Mouse (Mus musculus): ENCODE results near the gene Hnrnpa3. TPM values are rescaled to one million over a fixed set of nuclear protein-coding genes. Genes with fewer than 3 reads are reported as not detected.
"Not testable (repeated sequence)": the region's sequence is repeated elsewhere in the genome, so short reads cannot be mapped to it uniquely, and the experiment has no call there.

Hnrnpa3 gene
- polyA plus RNA-seq, 1 experiment from 2014 or later: 389 TPM

DNA sequence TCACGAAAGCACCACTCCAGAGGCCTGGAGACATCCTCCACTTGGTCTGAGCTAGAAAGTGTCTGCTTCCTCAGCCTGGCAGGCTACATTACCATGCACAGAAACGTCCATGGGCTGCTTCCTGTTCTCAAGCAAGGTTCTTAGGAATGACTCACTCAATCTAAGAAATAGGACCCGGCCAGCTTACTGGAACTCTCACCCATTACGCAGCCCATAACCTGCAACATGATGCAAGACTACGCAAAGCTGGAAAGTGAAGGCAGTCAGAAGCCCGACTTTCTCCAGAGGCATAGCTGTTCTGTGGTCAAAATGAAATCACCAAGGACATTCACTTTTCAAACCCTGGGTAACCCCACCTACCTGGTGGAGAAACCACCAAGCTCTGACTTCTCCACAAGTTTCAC lies 26.4 kb downstream of the Hnrnpa3 start:
- WGBS: 73% methylated on average over 6 of the region's 6 CpGs
- no peak for ATAC-seq (ENCODE audit: insufficient number of reproducible peaks, insufficient read depth, low FRiP score, low TSS enrichment)
- Histone ChIP-seq H3K4me1 (peaks cover 18% of the 10 kb centered on the region), H3K36me3 (no peaks in the 10 kb centered on the region), H3K4me3 (no peak overlapping the region), H3K4me2 (replicated peaks) (no peak overlapping the region), H3K27me3 (no peaks in the 10 kb centered on the region), H3K27ac (no peak overlapping the region; the same call in 1 of the 2 replicates), H3K9ac (no peak overlapping the region), H3K9me3 (no peaks in the 10 kb centered on the region)

DNA sequence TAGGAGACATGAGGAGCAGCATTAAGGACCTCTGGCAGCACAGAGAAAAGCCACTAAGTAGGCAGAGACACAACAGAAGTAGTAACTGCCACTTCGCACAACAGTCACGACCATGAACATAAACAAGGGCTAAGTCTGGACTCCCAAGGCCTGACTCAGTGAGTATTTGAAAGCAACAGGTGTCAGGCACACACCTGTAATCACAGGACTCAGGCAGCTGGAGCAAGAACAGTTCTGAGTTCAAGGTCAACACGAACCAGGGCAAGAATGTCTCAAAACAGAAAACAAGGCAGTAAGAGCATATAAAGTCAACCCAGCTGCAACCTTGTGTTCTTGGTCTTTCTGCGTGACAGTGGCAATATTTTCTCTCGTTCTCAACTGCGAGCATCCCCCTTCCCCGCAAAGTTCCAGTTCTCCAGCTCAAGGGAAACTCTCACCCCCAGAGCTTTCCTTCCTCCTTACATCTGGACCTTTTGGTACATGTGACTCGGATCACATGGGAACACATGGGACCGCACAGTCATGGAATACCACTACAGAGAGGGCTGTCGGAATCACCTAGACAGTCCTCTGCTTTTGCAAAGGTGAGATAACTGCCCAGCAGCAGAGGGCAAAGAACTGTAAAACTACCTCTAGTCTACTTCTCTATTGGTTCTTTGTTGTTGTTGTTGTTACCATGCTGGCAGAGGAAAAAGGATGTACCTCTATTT lies 28.1 kb downstream of the Hnrnpa3 start:
- Histone ChIP-seq H3K27me3 (no peaks in the 10 kb centered on the region), H3K9me3 (no peaks in the 10 kb centered on the region), H3K27ac (no peak overlapping the region), H3K9ac (no peak overlapping the region), H3K4me1 (peaks cover 7% of the 10 kb centered on the region), H3K4me3 (no peak overlapping the region), H3K4me2 (replicated peaks) (no peak overlapping the region), H3K36me3 (no peaks in the 10 kb centered on the region)
- no peak for ATAC-seq (ENCODE audit: insufficient number of reproducible peaks, insufficient read depth, low FRiP score, low TSS enrichment)
- 85% methylated on average over 10 of the region's 10 CpGs for WGBS

DNA sequence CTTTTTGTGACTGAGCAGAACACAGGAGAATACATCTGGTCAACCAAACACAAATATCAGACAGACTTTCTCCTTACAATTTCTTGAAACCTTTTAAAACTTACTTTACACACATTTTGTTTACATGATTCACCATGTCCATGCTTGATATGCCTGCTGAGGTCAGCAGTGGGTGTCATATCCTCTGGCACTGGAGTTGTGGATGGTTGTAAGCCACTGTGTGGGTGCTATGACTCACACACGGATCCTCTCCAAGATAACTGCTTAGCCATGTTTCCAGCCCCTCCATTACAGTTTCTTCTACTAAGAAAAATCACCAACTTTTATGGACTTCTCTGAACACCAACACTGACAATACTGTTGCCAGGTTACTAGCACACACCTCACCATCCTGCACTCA lies 29.8 kb downstream of the Hnrnpa3 start:
- no peak overlapping the region for H3K9ac ChIP-seq
- no peak overlapping the region for H3K27ac ChIP-seq
- H3K4me3 ChIP-seq: no peak overlapping the region
- H3K4me1 ChIP-seq: peaks cover 12% of the 10 kb centered on the region; the same call in 1 of the 2 replicates
- 88% methylated on average over 1 of the region's 1 CpGs for WGBS
- H3K27me3 ChIP-seq: no peaks in the 10 kb centered on the region
- no peaks in the 10 kb centered on the region for H3K36me3 ChIP-seq
- no peaks in the 10 kb centered on the region for H3K9me3 ChIP-seq
- H3K4me2 ChIP-seq (replicated peaks): no peak overlapping the region
- ATAC-seq (ENCODE audit: insufficient number of reproducible peaks, insufficient read depth, low FRiP score, low TSS enrichment): no peak

DNA sequence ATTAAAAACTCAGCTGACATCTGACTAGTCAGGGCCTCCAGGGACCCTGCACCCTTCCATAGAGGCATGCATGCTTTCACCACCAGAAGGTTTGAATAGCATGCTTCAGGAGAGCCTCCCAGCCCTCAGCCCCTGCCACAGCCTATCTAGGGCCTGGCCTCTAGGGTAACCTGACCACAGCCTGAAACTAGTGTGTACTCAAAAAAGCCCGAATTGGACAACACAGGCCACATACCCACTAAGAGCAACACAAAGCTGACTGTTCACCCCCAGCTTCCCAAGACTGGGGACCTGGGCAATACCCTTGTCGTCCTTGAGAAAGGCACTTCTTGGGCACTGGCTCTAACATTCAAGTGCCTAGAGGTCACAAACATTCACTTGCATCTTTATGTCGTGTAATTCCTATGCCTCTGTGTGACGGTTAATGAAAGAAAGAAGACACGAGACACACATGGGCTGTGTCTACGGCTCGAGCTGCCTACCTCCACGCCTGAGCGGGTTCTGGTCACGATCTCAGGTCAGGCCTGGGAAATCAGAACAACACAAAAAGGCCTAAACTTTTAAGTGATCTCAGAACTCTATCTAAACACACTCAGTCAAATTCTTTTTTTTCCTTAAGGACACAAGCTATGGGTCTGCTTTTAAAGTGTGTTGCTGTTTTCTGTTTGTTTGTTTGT lies 30.6 kb downstream of the Hnrnpa3 start:
- WGBS: 78% methylated on average over 10 of the region's 10 CpGs
- no peaks in the 10 kb centered on the region for H3K9me3 ChIP-seq
- no peak overlapping the region for H3K4me2 ChIP-seq (replicated peaks)
- H3K4me3 ChIP-seq: no peak overlapping the region
- H3K36me3 ChIP-seq: no peaks in the 10 kb centered on the region
- no peak overlapping the region for H3K27ac ChIP-seq
- ATAC-seq (ENCODE audit: insufficient number of reproducible peaks, insufficient read depth, low FRiP score, low TSS enrichment): no peak
- H3K4me1 ChIP-seq: peaks cover 14% of the 10 kb centered on the region; the same call in 1 of the 2 replicates
- H3K9ac ChIP-seq: no peak overlapping the region
- H3K27me3 ChIP-seq: no peaks in the 10 kb centered on the region

DNA sequence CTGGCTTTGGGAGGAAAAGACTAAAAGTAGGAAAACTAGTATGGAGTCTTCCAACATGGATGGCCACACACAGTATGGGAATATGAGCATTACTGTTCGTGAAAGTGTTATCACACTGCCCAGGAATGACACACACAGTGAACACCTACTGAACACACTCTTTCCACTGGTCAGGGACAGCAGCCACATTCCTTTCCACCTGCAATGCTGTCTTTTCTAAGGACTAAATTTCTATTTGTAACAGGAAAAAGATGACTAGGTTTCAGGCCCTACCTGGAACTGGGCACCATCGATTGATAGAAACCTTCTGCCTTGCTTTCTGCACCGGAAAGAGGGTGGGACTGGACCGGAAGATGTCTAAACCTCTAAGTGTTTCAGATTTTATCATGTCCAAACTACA lies 31.6 kb downstream of the Hnrnpa3 start:
- H3K4me3 ChIP-seq: no peak overlapping the region
- H3K9me3 ChIP-seq: no peaks in the 10 kb centered on the region
- no peak overlapping the region for H3K9ac ChIP-seq
- no peak for ATAC-seq (ENCODE audit: insufficient number of reproducible peaks, insufficient read depth, low FRiP score, low TSS enrichment)
- no peaks in the 10 kb centered on the region for H3K36me3 ChIP-seq
- WGBS: 93% methylated on average over 4 of the region's 4 CpGs
- H3K27me3 ChIP-seq: no peaks in the 10 kb centered on the region
- H3K4me1 ChIP-seq: peaks cover 14% of the 10 kb centered on the region; the same call in 1 of the 2 replicates
- no peak overlapping the region for H3K27ac ChIP-seq
- no peak overlapping the region for H3K4me2 ChIP-seq (replicated peaks)

DNA sequence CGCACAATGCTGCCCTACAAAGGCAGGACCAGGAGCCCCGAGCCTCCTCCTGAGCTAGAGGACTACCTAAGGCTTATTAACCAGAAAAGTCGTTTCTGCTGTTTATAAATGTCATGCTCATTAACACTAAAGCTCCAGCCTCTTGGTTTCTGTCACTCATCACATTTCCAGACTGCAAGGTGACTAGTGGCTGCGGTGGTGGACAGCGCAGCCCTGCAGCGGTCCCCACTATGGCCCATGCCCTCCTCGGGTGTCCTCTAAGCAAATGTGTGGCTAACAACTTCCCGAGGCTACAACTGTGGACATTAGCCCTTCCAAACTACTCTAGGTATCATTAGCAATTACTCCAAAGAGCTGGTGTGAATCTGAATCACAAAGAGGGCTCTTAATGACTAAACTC lies 32.3 kb downstream of the Hnrnpa3 start:
- Histone ChIP-seq H3K36me3 (no peaks in the 10 kb centered on the region), H3K27ac (no peak overlapping the region), H3K4me2 (replicated peaks) (no peak overlapping the region), H3K4me1 (peaks cover 16% of the 10 kb centered on the region), H3K27me3 (no peaks in the 10 kb centered on the region), H3K4me3 (no peak overlapping the region), H3K9ac (no peak overlapping the region), H3K9me3 (no peaks in the 10 kb centered on the region)
- ATAC-seq (ENCODE audit: insufficient number of reproducible peaks, insufficient read depth, low FRiP score, low TSS enrichment): no peak
- 74% methylated on average over 8 of the region's 8 CpGs for WGBS

DNA sequence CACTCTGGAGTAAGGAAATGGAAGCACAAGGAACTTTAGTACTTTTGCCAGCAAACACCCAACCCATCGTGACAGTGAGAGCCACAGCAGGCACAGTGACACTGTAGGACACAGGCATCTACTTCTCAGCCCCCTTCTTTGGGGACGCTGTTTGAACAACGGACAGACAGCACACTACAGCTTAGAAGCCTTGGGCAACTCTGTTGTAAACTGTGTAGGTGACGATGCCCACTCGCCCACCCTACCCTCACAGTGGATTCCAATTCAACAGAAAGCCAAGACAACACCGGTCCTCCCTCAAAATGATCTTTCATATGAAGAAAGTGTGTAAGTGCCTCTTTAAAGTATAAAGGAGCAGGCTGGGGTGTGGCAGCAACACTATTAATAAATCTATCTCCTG lies 33.3 kb downstream of the Hnrnpa3 start:
- no peak overlapping the region for H3K27ac ChIP-seq
- no peaks in the 10 kb centered on the region for H3K27me3 ChIP-seq
- H3K4me3 ChIP-seq: no peak overlapping the region
- no peak overlapping the region for H3K4me2 ChIP-seq (replicated peaks)
- WGBS: 87% methylated on average over 6 of the region's 6 CpGs
- no peaks in the 10 kb centered on the region for H3K9me3 ChIP-seq
- no peak for ATAC-seq (ENCODE audit: insufficient number of reproducible peaks, insufficient read depth, low FRiP score, low TSS enrichment)
- peaks cover 18% of the 10 kb centered on the region for H3K4me1 ChIP-seq
- no peak overlapping the region for H3K9ac ChIP-seq
- no peaks in the 10 kb centered on the region for H3K36me3 ChIP-seq

DNA sequence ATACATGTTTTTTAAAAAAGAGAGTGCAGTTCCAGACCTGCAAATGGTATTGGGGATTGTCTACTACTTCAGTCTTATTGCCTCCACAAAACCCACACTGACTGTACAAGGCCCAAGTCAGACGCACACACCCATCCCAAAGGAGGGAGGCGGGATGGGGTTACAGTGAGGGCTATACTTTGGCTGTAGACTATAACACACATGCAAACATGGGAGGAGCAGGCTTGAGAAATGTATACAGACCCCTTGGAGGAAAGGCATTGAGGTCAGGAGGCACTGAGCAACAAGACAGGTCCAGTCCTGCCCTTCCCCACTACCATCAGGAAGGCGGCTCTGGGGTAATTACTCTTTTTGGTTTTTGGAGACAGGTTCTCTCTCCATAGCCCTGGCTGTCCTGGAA lies 35.9 kb downstream of the Hnrnpa3 start:
- not testable (repeated sequence) for H3K9me3 ChIP-seq; H3K36me3 ChIP-seq; H3K4me2 ChIP-seq (replicated peaks); H3K27me3 ChIP-seq; H3K9ac ChIP-seq; H3K4me3 ChIP-seq; H3K27ac ChIP-seq; ATAC-seq (ENCODE audit: insufficient number of reproducible peaks, insufficient read depth, low FRiP score, low TSS enrichment)
- WGBS: 80% methylated on average over 3 of the region's 3 CpGs
- H3K4me1 ChIP-seq: peaks cover 28% of the 10 kb centered on the region

DNA sequence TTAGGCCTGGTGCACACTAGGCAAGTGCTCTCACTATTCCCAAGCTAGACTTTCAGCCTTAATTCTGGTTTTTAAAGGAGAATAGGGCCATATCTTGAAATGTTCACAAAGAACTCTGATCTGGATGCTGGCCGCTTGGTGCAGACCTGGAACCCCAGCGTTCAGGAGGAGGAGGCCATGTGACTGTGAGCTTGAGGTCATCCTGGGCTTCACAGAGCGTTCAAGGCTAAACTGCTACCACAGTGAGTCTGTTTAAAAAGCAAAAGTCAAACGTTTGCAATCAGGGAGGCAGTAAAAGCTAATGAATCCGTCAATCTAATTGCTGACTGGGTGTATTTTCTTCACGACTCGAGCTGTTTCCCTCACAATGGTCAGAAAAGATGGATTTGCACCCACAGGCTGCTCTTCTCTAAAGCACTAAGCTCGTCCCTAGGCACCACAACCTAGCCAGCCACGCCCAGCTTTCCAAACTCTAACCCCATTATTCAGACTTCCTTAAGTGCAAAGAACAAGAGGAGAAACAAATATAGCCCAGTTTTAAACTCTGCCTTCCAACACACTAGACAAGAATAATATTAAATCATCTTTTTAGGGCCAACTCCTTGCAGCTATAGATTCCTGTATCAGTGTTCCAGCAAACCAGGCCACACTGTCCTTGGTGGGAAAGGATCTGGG lies 36.8 kb downstream of the Hnrnpa3 start:
- 67% methylated on average over 9 of the region's 9 CpGs for WGBS
- H3K4me1 ChIP-seq: peaks cover 30% of the 10 kb centered on the region

DNA sequence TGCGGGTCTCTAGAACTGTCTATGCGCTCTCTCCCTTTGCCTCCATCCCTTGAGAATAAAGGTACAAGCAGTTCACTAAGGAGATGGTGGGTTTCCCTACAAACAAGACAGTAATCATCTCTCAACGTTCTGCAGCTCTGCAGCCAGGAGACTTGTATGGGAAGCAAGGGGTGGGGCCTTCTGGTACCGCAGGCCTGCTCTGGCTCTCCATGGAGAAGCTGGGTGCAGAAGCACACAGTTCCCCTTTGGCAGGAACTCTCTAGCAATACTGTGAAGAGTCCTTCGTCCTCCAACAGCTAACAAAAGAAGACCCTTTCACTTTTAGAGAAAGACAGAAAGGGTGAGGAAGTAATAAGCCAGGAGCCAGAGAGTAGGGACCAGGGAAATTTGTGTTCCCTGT lies 37.3 kb downstream of the Hnrnpa3 start:
- Histone ChIP-seq H3K4me3 (no peak overlapping the region), H3K27ac (0 out of 2 replicates have a peak overlapping the region, but pooled peaks have one; percentile 6), H3K36me3 (no peaks in the 10 kb centered on the region), H3K27me3 (no peaks in the 10 kb centered on the region), H3K9me3 (no peaks in the 10 kb centered on the region), H3K4me2 (replicated peaks) (no peak overlapping the region), H3K9ac (no peak overlapping the region), H3K4me1 (peaks cover 35% of the 10 kb centered on the region)
- no peak for ATAC-seq (ENCODE audit: insufficient number of reproducible peaks, insufficient read depth, low FRiP score, low TSS enrichment)
- WGBS: 66% methylated on average over 5 of the region's 5 CpGs

More for the DNA sequence above, 36.8 kb downstream of the Hnrnpa3 start:
- Histone ChIP-seq H3K4me2 (replicated peaks) (no peak overlapping the region), H3K9ac (no peak overlapping the region), H3K27ac (no peak overlapping the region), H3K27me3 (no peaks in the 10 kb centered on the region), H3K36me3 (no peaks in the 10 kb centered on the region), H3K4me3 (no peak overlapping the region), H3K9me3 (no peaks in the 10 kb centered on the region)
- no peak for ATAC-seq (ENCODE audit: insufficient number of reproducible peaks, insufficient read depth, low FRiP score, low TSS enrichment)

DNA sequence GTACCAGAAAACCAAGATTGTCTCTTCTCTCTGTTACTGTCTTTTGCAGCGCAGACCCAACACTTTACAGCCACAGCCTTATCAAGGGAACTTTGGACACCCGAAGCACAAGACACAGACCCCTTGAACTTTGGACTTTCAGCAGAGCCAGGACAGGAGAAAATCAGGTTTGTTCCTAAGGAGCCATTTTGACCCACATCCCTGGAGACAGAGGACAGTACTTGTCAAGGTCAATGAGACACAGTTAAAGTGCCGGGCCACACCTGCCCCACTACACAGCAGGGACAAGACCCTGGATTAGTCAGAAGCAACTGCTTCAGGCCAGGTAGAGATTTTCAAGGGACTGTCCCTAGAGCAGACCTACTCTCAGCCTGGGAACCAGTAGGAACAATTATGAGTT lies 38.2 kb downstream of the Hnrnpa3 start:
- H3K27me3 ChIP-seq: no peaks in the 10 kb centered on the region
- no peaks in the 10 kb centered on the region for H3K9me3 ChIP-seq
- no peak for ATAC-seq (ENCODE audit: insufficient number of reproducible peaks, insufficient read depth, low FRiP score, low TSS enrichment)
- H3K27ac ChIP-seq: no peak overlapping the region
- 92% methylated on average over 3 of the region's 3 CpGs for WGBS
- H3K4me3 ChIP-seq: no peak overlapping the region
- no peaks in the 10 kb centered on the region for H3K36me3 ChIP-seq
- H3K4me2 ChIP-seq (replicated peaks): no peak overlapping the region
- no peak overlapping the region for H3K9ac ChIP-seq
- peaks cover 44% of the 10 kb centered on the region for H3K4me1 ChIP-seq

DNA sequence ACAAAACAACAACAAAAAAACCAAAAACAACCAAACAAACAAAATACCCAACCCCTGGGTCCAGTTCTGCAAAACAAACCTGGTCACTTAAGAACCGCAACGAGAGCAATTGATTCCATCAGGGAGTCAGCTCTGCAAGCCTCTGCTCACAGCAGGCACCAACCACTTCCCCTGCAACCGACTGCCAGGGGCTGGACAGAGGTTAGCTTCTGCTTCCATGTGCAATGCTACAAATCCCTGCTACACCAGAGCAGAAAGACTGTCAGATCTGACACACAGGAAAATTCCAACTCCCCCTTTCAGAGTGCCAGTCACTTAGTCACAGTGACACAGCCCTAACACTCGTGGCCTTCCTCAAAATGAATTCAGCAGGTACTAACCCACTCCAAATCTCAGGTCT lies 38.9 kb downstream of the Hnrnpa3 start:
- WGBS: 29% methylated on average over 4 of the region's 4 CpGs

More for the DNA sequence above, 38.9 kb downstream of the Hnrnpa3 start:
- H3K27me3 ChIP-seq: no peaks in the 10 kb centered on the region
- no peak overlapping the region for H3K9ac ChIP-seq
- H3K27ac ChIP-seq: no peak overlapping the region
- H3K4me2 ChIP-seq (replicated peaks): no peak overlapping the region
- no peaks in the 10 kb centered on the region for H3K36me3 ChIP-seq
- ATAC-seq (ENCODE audit: insufficient number of reproducible peaks, insufficient read depth, low FRiP score, low TSS enrichment): no peak
- no peaks in the 10 kb centered on the region for H3K9me3 ChIP-seq
- H3K4me1 ChIP-seq: peaks cover 41% of the 10 kb centered on the region
- no peak overlapping the region for H3K4me3 ChIP-seq
